Mouse (Mus musculus) cerebral cortex, adult 2 months (tissue): Measurements from ENCODE around the gene Dnajc12.

Source experiments
- WGBS: fragments of 180-500 bp; shearing (Covaris S2); methylation state at CpG from one replicate; pipeline ENCODE4 v1.1.7; 2018; 5-methylcytosine and 5-hydroxymethylcytosine counted together

Dnajc12 gene

GRCm38 (mm10) chr10:63382372-63383279, at the start of gene Dnajc12:
TSS of gene Dnajc12 (plus strand) at chr10:63382443.
- WGBS: under 1% methylated on average over 28 of the region's 28 CpGs

- 76% methylated on average over 13 of the region's 13 CpGs for WGBS
These were observed 45.3 kb upstream of the Dnajc12 start for GRCm38 (mm10) chr10:63336901-63337300.

- 27% methylated on average over 5 of the region's 5 CpGs for WGBS
These were observed 44.9 kb upstream of the Dnajc12 start for GRCm38 (mm10) chr10:63337326-63337725.

GRCm38 (mm10) chr10:63337951-63338836, 44.0 kb upstream of the Dnajc12 start:
- WGBS: under 1% methylated on average over 111 of the region's 113 CpGs

GRCm38 (mm10) chr10:63338914-63339643, 43.2 kb upstream of the Dnajc12 start:
- WGBS: 3% methylated on average over 50 of the region's 74 CpGs

- 88% methylated on average over 2 of the region's 2 CpGs for WGBS
These were observed 40.9 kb upstream of the Dnajc12 start for GRCm38 (mm10) chr10:63341351-63341750.

- WGBS: 94% methylated on average over 3 of the region's 3 CpGs
These were observed 37.5 kb upstream of the Dnajc12 start for GRCm38 (mm10) chr10:63344751-63345150.

GRCm38 (mm10) chr10:63348291-63348690, 34.0 kb upstream of the Dnajc12 start:
- WGBS: 81% methylated on average over 3 of the region's 3 CpGs

GRCm38 (mm10) chr10:63350666-63351065, 31.6 kb upstream of the Dnajc12 start:
- WGBS: 93% methylated on average over 7 of the region's 7 CpGs

GRCm38 (mm10) chr10:63351099-63351498, 31.1 kb upstream of the Dnajc12 start:
- 89% methylated on average over 7 of the region's 7 CpGs for WGBS

- WGBS: 25% methylated on average over 5 of the region's 5 CpGs
These were observed 30.1 kb upstream of the Dnajc12 start for GRCm38 (mm10) chr10:63352111-63352510.

- 55% methylated on average over 1 of the region's 1 CpGs for WGBS
These were observed 21.7 kb upstream of the Dnajc12 start for GRCm38 (mm10) chr10:63360502-63360901.

- WGBS: 68% methylated on average over 7 of the region's 7 CpGs
These were observed 16.3 kb upstream of the Dnajc12 start for GRCm38 (mm10) chr10:63365918-63366455.

GRCm38 (mm10) chr10:63367386-63367785, 14.9 kb upstream of the Dnajc12 start:
- 84% methylated on average over 6 of the region's 6 CpGs for WGBS

GRCm38 (mm10) chr10:63368041-63368440, 14.2 kb upstream of the Dnajc12 start:
- 61% methylated on average over 3 of the region's 3 CpGs for WGBS

GRCm38 (mm10) chr10:63376303-63376702, 5.9 kb upstream of the Dnajc12 start:
- whole genome bisulfite sequencing: 92% methylated on average over 5 of the region's 5 CpGs

GRCm38 (mm10) chr10:63377468-63377867, 4.8 kb upstream of the Dnajc12 start:
- WGBS: 16% methylated on average over 9 of the region's 9 CpGs

- 57% methylated on average over 6 of the region's 6 CpGs for WGBS
These were observed 3.1 kb upstream of the Dnajc12 start for GRCm38 (mm10) chr10:63378948-63379680.

- 7% methylated on average over 24 of the region's 24 CpGs for WGBS
These were observed 554 bp upstream of the Dnajc12 start, which contains the start of gene Sirt1 for GRCm38 (mm10) chr10:63381498-63382280. TSS of gene Sirt1 (minus strand) at chr10:63381704.

GRCm38 (mm10) chr10:63385897-63386296, 3.7 kb downstream of the Dnajc12 start:
- 23% methylated on average over 5 of the region's 5 CpGs for WGBS
